Mouse (Mus musculus) forebrain, embryonic 10.5 days (tissue): ENCODE measurements around the gene Acta1. TPM values are rescaled to one million over a fixed set of nuclear protein-coding genes. Genes with fewer than 3 reads are reported as not detected.

Experiments used
- DNase-seq: peaks from one replicate; pipeline ENCODE4 v3.0.0-alpha.2; 2017; ENCODE audit warnings: low spot score; ENCODE audit errors: extremely low spot score
- H3K27ac ChIP-seq: fragments of 300-500 bp; sonication (generic); 2 replicates; pipeline ENCODE4 v1.5.1; 2016; ENCODE audit warnings: mild to moderate bottlenecking
- H3K27me3 ChIP-seq: fragments of 300-500 bp; sonication (generic); 2 replicates; pipeline ENCODE4 v1.6.1; 2016; ENCODE audit warnings: mild to moderate bottlenecking; ENCODE audit not compliant: poor library complexity, severe bottlenecking
- H3K36me3 ChIP-seq: fragments of 300-500 bp; sonication (generic); replicated peaks from 2 replicates; pipeline ENCODE4 v1.6.1; 2016; ENCODE audit warnings: mild to moderate bottlenecking, moderate library complexity
- H3K4me1 ChIP-seq: fragments of 300-500 bp; sonication (generic); 2 replicates; pipeline ENCODE4 v1.6.1; 2016
- H3K4me3 ChIP-seq: fragments of 300-500 bp; sonication (generic); 2 replicates; pipeline ENCODE4 v1.5.1; 2016; ENCODE audit warnings: mild to moderate bottlenecking, moderate library complexity
- H3K9me3 ChIP-seq: fragments of 300-500 bp; sonication (generic); 2 replicates; pipeline ENCODE4 v1.6.1; 2016; ENCODE audit warnings: mild to moderate bottlenecking, moderate library complexity
- WGBS: fragments of 180-500 bp; shearing (Covaris S2); methylation state at CpG from one replicate; pipeline ENCODE4 v1.1.7; 2016; 5-methylcytosine and 5-hydroxymethylcytosine counted together
- polyA plus RNA-seq: library from polyadenylated mRNA; unstranded; fragments of >200 nt; fragmentation: Nextera tagmentation; extraction: Ambion mirVana; gene quantifications from 2 replicates; pipeline ENCODE4 v1.2.1, GENCODE M21; 2016

Acta1 gene
- polyA plus RNA-seq = 0.14 and 0.22 TPM in 2 replicates

GRCm38 (mm10) chr8:123894502-123895097 is at the start of gene Acta1:
Acta1 (minus strand) TSS chr8:123894751.
- Histone ChIP-seq H3K27me3 (peaks cover 74% of the 10 kb centered on the region), H3K4me1 (peaks cover 22% of the 10 kb centered on the region), H3K4me3 (no peak within 1 kb of the TSS), H3K36me3 (peaks cover 13% of the 10 kb centered on the region), H3K9me3 (no peaks in the 10 kb centered on the region), H3K27ac (no peak within 1 kb of the TSS)
- 27% methylated on average over 15 of the region's 15 CpGs for WGBS
- no peak for DNase-seq

DNA sequence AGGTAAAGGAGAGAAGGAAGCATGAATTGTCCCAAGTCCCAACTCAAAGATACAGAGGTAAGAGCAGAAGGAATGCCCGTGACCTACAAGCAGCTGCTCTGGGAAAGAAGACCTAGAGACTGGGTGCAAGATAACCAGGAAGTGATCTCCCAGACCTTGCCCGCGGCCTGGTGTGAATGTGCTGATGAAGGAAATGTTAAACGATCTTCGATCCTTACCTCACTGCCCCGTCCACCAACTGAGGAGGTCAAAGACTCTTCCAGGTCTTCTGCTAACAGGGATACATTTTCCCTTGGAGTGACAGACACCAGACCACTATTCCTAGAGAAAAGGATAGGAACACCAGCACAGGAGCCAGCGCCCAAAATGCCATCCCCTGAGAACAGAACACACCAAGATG is 34.5 kb upstream of the Acta1 start:
- H3K4me3 ChIP-seq = no peak overlapping the region
- H3K36me3 ChIP-seq = peaks cover 94% of the 10 kb centered on the region
- no peaks in the 10 kb centered on the region for H3K27me3 ChIP-seq
- no peak for DNase-seq
- 95% methylated on average over 7 of the region's 7 CpGs for WGBS
- no peak overlapping the region for H3K27ac ChIP-seq
- no peaks in the 10 kb centered on the region for H3K9me3 ChIP-seq
- H3K4me1 ChIP-seq = no peaks in the 10 kb centered on the region

DNA sequence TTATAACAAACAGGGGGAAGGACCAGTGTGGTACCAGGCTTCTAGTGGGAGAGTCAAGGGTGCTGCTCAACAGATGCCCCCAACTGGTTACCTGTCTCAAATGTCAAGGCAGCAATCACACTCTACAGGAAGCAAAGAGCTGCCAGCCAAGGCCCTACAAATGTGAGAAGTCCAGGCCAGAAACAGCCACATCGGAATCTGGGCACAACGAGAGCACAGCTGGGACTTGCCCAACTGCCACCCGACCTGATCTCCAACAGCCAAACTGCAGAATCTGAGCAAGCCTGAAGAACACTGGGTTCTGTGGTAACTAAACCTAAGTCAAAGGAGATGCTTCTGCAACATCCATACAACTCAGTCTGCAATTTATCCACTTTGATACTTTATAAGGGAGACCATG is 31.1 kb upstream of the Acta1 start:
- no peak overlapping the region for H3K4me3 ChIP-seq
- H3K27me3 ChIP-seq = no peaks in the 10 kb centered on the region
- peaks cover 96% of the 10 kb centered on the region for H3K36me3 ChIP-seq
- H3K27ac ChIP-seq = no peak overlapping the region
- H3K4me1 ChIP-seq = no peaks in the 10 kb centered on the region
- 89% methylated on average over 3 of the region's 3 CpGs for WGBS
- no peaks in the 10 kb centered on the region for H3K9me3 ChIP-seq
- DNase-seq = no peak

GRCm38 (mm10) chr8:123924719-123925118 is 30.2 kb upstream of the Acta1 start:
- no peaks in the 10 kb centered on the region for H3K4me1 ChIP-seq
- peaks cover 96% of the 10 kb centered on the region for H3K36me3 ChIP-seq
- no peak overlapping the region for H3K4me3 ChIP-seq
- no peak overlapping the region for H3K27ac ChIP-seq
- no peaks in the 10 kb centered on the region for H3K9me3 ChIP-seq
- DNase-seq = peak; percentile 72
- 22% methylated on average over 2 of the region's 2 CpGs for WGBS
- H3K27me3 ChIP-seq = no peaks in the 10 kb centered on the region

- H3K36me3 ChIP-seq = peaks cover 100% of the 10 kb centered on the region
- no peak overlapping the region for H3K27ac ChIP-seq
- 96% methylated on average over 3 of the region's 3 CpGs for WGBS
- no peaks in the 10 kb centered on the region for H3K27me3 ChIP-seq
- H3K9me3 ChIP-seq = no peaks in the 10 kb centered on the region
- H3K4me3 ChIP-seq = no peak overlapping the region
- H3K4me1 ChIP-seq = no peaks in the 10 kb centered on the region
- no peak for DNase-seq
These were observed 20.1 kb upstream of the Acta1 start for GRCm38 (mm10) chr8:123914635-123915034.

GRCm38 (mm10) chr8:123912265-123912664 is 17.7 kb upstream of the Acta1 start:
- no peak for DNase-seq
- no peaks in the 10 kb centered on the region for H3K9me3 ChIP-seq
- H3K4me1 ChIP-seq = no peaks in the 10 kb centered on the region
- peaks cover 100% of the 10 kb centered on the region for H3K36me3 ChIP-seq
- 94% methylated on average over 4 of the region's 4 CpGs for WGBS
- no peak overlapping the region for H3K4me3 ChIP-seq
- H3K27ac ChIP-seq = no peak overlapping the region
- H3K27me3 ChIP-seq = no peaks in the 10 kb centered on the region

- H3K27me3 ChIP-seq = no peaks in the 10 kb centered on the region
- H3K4me3 ChIP-seq = no peak overlapping the region
- H3K36me3 ChIP-seq = peaks cover 100% of the 10 kb centered on the region
- H3K27ac ChIP-seq = no peak overlapping the region
- no peaks in the 10 kb centered on the region for H3K4me1 ChIP-seq
- no peaks in the 10 kb centered on the region for H3K9me3 ChIP-seq
- DNase-seq = no peak
- 95% methylated on average over 6 of the region's 6 CpGs for WGBS
These were observed 13.1 kb upstream of the Acta1 start for GRCm38 (mm10) chr8:123907604-123908003.

DNA sequence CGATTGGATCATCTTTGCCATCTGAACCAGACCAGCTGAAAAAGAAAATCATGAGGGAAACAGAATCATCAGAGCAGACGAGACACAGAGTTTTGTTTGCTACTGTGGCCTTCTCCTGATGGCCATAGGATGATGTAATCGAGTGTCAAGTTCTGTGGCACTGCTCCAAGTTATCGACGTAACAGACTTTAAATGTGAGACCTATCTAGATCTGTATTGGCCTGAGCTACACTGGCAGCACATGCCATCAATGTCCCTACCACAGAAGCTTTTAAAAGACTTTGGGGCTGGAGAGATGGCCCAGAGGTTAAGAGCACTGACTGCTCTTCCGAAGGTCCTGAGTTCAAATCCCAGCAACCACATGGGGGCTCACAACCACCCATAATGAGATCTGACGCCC is 8.1 kb upstream of the Acta1 start:
- Histone ChIP-seq H3K4me1 (no peaks in the 10 kb centered on the region), H3K27me3 (no peaks in the 10 kb centered on the region), H3K27ac (no peak overlapping the region), H3K4me3 (no peak overlapping the region), H3K36me3 (peaks cover 92% of the 10 kb centered on the region), H3K9me3 (no peaks in the 10 kb centered on the region)
- DNase-seq = no peak
- WGBS = 91% methylated on average over 7 of the region's 7 CpGs

DNA sequence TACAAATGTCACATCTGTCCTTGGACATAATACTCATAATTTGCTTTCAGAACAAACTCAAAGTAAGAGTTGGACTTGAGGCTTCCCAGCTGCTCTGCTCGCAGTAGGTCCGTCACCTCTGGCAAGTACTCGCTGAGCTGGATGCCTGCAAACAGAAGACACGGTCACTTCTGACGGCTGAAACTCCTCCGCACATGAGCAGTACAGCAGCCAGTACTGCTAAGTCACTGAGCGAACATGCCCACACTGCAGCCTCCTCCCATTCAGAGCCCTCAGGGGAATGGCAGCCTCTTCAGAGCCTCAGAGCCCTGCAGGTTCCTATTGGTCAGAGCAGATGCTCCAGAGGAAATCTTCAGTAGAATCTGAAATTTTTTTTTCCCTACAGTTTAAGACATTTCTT is 4.8 kb upstream of the Acta1 start:
- Histone ChIP-seq H3K4me3 (no peak overlapping the region), H3K9me3 (no peaks in the 10 kb centered on the region), H3K27me3 (peaks cover 27% of the 10 kb centered on the region), H3K27ac (no peak overlapping the region), H3K36me3 (peaks cover 59% of the 10 kb centered on the region), H3K4me1 (no peaks in the 10 kb centered on the region)
- WGBS = 91% methylated on average over 7 of the region's 7 CpGs
- DNase-seq = no peak

- H3K36me3 ChIP-seq = peaks cover 51% of the 10 kb centered on the region
- WGBS = 92% methylated on average over 5 of the region's 5 CpGs
- H3K4me3 ChIP-seq = no peak overlapping the region
- no peak overlapping the region for H3K27ac ChIP-seq
- peaks cover 34% of the 10 kb centered on the region for H3K27me3 ChIP-seq
- DNase-seq = no peak
- no peaks in the 10 kb centered on the region for H3K9me3 ChIP-seq
- H3K4me1 ChIP-seq = no peaks in the 10 kb centered on the region
These were observed 4.0 kb upstream of the Acta1 start for GRCm38 (mm10) chr8:123898576-123898975.

- Histone ChIP-seq H3K27me3 (peaks cover 52% of the 10 kb centered on the region), H3K36me3 (peaks cover 33% of the 10 kb centered on the region), H3K4me3 (no peak overlapping the region), H3K27ac (no peak overlapping the region), H3K9me3 (no peaks in the 10 kb centered on the region), H3K4me1 (peaks cover 12% of the 10 kb centered on the region)
- 53% methylated on average over 10 of the region's 10 CpGs for WGBS
- no peak for DNase-seq
These were observed 2.2 kb upstream of the Acta1 start for GRCm38 (mm10) chr8:123896774-123897173.

- DNase-seq = no peak
- WGBS = 62% methylated on average over 14 of the region's 14 CpGs
- Histone ChIP-seq H3K4me1 (peaks cover 16% of the 10 kb centered on the region), H3K4me3 (no peak overlapping the region), H3K9me3 (no peaks in the 10 kb centered on the region), H3K36me3 (peaks cover 29% of the 10 kb centered on the region), H3K27me3 (peaks cover 57% of the 10 kb centered on the region), H3K27ac (no peak overlapping the region)
These were observed 1.8 kb upstream of the Acta1 start for GRCm38 (mm10) chr8:123896366-123896761.

GRCm38 (mm10) chr8:123895680-123896365 is 1.3 kb upstream of the Acta1 start:
- no peaks in the 10 kb centered on the region for H3K9me3 ChIP-seq
- no peak overlapping the region for H3K4me3 ChIP-seq
- no peak overlapping the region for H3K27ac ChIP-seq
- 78% methylated on average over 9 of the region's 9 CpGs for WGBS
- H3K36me3 ChIP-seq = peaks cover 23% of the 10 kb centered on the region
- H3K27me3 ChIP-seq = peaks cover 62% of the 10 kb centered on the region
- DNase-seq = no peak
- peaks cover 22% of the 10 kb centered on the region for H3K4me1 ChIP-seq
